Mouse (Mus musculus) MEL-GATA-1-ER (cell line): ENCODE measurements around the gene Drd4.
A peak's percentile ranks its signal among the peaks of the same experiment; 100 is the strongest.
"Not testable (repeated sequence)": the region's sequence is repeated elsewhere in the genome, so short reads cannot be mapped to it uniquely, and the experiment has no call there.

Experiments used
- DNase-seq: peaks from one replicate; pipeline ENCODE4 v3.0.0-alpha.2; 2012; ENCODE audit warnings: low read depth; ENCODE audit errors: extremely low read depth

The Drd4 gene

GRCm38 (mm10) chr7:141291921-141292582 lies at the start of gene Drd4:
Gene Drd4 (plus strand): TSS chr7:141292006.
- no peak for DNase-seq

GRCm38 (mm10) chr7:141250486-141250885 lies 41.3 kb upstream of the Drd4 start:
- DNase-seq: not testable (repeated sequence)

- peak; percentile 39 for DNase-seq
Measured at GRCm38 (mm10) chr7:141256159-141256558, 35.6 kb upstream of the Drd4 start.

- no peak for DNase-seq
Measured at GRCm38 (mm10) chr7:141261480-141261879, 30.3 kb upstream of the Drd4 start.

GRCm38 (mm10) chr7:141263640-141264039 lies 28.2 kb upstream of the Drd4 start:
- DNase-seq: no peak

- DNase-seq: no peak
Measured at GRCm38 (mm10) chr7:141264041-141264700, 27.6 kb upstream of the Drd4 start.

- no peak for DNase-seq
Measured at GRCm38 (mm10) chr7:141264761-141265410, 26.9 kb upstream of the Drd4 start.

GRCm38 (mm10) chr7:141265411-141265738 lies 26.4 kb upstream of the Drd4 start:
- no peak for DNase-seq

GRCm38 (mm10) chr7:141265739-141266561 lies 25.9 kb upstream of the Drd4 start, which contains the start of gene Irf7:
Gene Irf7 (minus strand): TSS chr7:141266481.
- DNase-seq: peak; percentile 40

- DNase-seq: no peak
Measured at GRCm38 (mm10) chr7:141268466-141269272, 23.1 kb upstream of the Drd4 start.

- no peak for DNase-seq
Measured at GRCm38 (mm10) chr7:141269273-141269545, 22.6 kb upstream of the Drd4 start.

GRCm38 (mm10) chr7:141270631-141271030 lies 21.2 kb upstream of the Drd4 start:
- DNase-seq: no peak

- DNase-seq: no peak
Measured at GRCm38 (mm10) chr7:141275356-141275755, 16.4 kb upstream of the Drd4 start.

GRCm38 (mm10) chr7:141276546-141276945 lies 15.3 kb upstream of the Drd4 start, which contains the start of gene Cdhr5:
Gene Cdhr5 (minus strand): TSS chr7:141276786.
- DNase-seq: no peak

GRCm38 (mm10) chr7:141277701-141278678 lies 13.8 kb upstream of the Drd4 start:
- DNase-seq: no peak

- no peak for DNase-seq
Measured at GRCm38 (mm10) chr7:141278766-141279590, 12.8 kb upstream of the Drd4 start, which contains the start of gene Sct. Gene Sct (minus strand): TSS chr7:141279133.

- no peak for DNase-seq
Measured at GRCm38 (mm10) chr7:141281442-141281841, 10.4 kb upstream of the Drd4 start.

GRCm38 (mm10) chr7:141282756-141283155 lies 9.1 kb upstream of the Drd4 start:
- no peak for DNase-seq

GRCm38 (mm10) chr7:141288042-141288441 lies 3.8 kb upstream of the Drd4 start:
- no peak for DNase-seq
